Mouse (Mus musculus) hindbrain, embryonic 15.5 days (tissue): ENCODE data around the gene Cdk19. TPM values are rescaled to one million over a fixed set of nuclear protein-coding genes. Genes with fewer than 3 reads are reported as not detected.
"Not testable (repeated sequence)": the region's sequence is repeated elsewhere in the genome, so short reads cannot be mapped to it uniquely, and the experiment has no call there.

ENCODE experiments used
- ATAC-seq: fragments of 200-750 bp; cut with Nextera tagmentation; 2 replicates; pipeline ENCODE4 v1.8.0; 2017; ENCODE audit warnings: low read depth, moderate number of reproducible peaks, moderate TSS enrichment; ENCODE audit not compliant: low FRiP score
- H3K27ac ChIP-seq: fragments of 300-500 bp; sonication (generic); replicated peaks from 2 replicates; pipeline ENCODE4 v1.5.1; 2015; ENCODE audit warnings: mild to moderate bottlenecking, inconsistent platforms
- H3K27me3 ChIP-seq: fragments of 300-500 bp; sonication (generic); 2 replicates; pipeline ENCODE4 v1.6.1; 2015; ENCODE audit warnings: control low read depth, inconsistent platforms
- H3K36me3 ChIP-seq: fragments of 300-500 bp; sonication (generic); 2 replicates; pipeline ENCODE4 v1.6.1; 2015; ENCODE audit warnings: control low read depth, inconsistent platforms
- H3K4me1 ChIP-seq: fragments of 300-500 bp; sonication (generic); replicated peaks from 2 replicates; pipeline ENCODE4 v1.6.1; 2015; ENCODE audit warnings: control low read depth, inconsistent platforms
- H3K4me2 ChIP-seq: fragments of 300-500 bp; sonication (generic); 2 replicates; pipeline ENCODE4 v1.6.1; 2015; ENCODE audit warnings: moderate library complexity, mild to moderate bottlenecking, inconsistent platforms
- H3K4me3 ChIP-seq: fragments of 300-500 bp; sonication (generic); 2 replicates; pipeline ENCODE4 v1.5.1; 2015; ENCODE audit warnings: mild to moderate bottlenecking, inconsistent platforms
- H3K9ac ChIP-seq: fragments of 300-500 bp; sonication (generic); 2 replicates; pipeline ENCODE4 v1.6.1; 2015; ENCODE audit warnings: inconsistent platforms
- H3K9me3 ChIP-seq: fragments of 300-500 bp; sonication (generic); 2 replicates; pipeline ENCODE4 v1.6.1; 2016; ENCODE audit warnings: control low read depth, inconsistent platforms
- WGBS: fragments of 180-500 bp; shearing (Covaris S2); methylation state at CpG from one replicate; pipeline ENCODE4 v1.1.7; 2015; 5-methylcytosine and 5-hydroxymethylcytosine counted together
- polyA plus RNA-seq: library from polyadenylated mRNA; unstranded; fragments of >200 nt; fragmentation: Nextera tagmentation; extraction: Ambion mirVana; gene quantifications from 2 replicates; pipeline ENCODE4 v1.2.1, GENCODE M21; 2015

The Cdk19 gene
- polyA plus RNA-seq, 1 experiment from 2014 or later = 11.7 TPM

DNA sequence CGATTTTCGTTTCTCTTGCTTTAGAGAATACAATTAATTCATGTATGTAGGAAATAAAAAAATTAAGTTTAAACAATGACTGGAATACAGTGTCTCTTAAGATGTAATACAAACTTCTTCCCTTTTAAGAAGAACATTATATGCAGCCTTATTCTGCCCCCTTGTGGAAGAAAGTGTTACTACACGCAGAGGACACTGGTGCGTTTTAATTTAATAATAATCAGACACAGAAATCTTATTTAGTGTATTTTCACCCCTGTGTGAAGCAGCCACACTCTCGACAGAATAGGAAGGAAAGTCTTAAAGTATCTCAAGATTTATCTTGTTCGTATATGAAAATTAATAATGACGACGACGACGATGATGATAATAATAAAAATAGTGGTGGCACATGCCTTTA lies 185.6 kb downstream of the Cdk19 start:
- no peaks in the 10 kb centered on the region for H3K36me3 ChIP-seq
- 30% methylated on average over 10 of the region's 10 CpGs for WGBS
- ATAC-seq = no peak
- H3K27me3 ChIP-seq = no peaks in the 10 kb centered on the region
- H3K9ac ChIP-seq = no peak overlapping the region
- no peak overlapping the region for H3K4me2 ChIP-seq
- peaks cover 15% of the 10 kb centered on the region for H3K4me1 ChIP-seq
- no peaks in the 10 kb centered on the region for H3K9me3 ChIP-seq
- no peak overlapping the region for H3K27ac ChIP-seq
- H3K4me3 ChIP-seq = no peak overlapping the region

DNA sequence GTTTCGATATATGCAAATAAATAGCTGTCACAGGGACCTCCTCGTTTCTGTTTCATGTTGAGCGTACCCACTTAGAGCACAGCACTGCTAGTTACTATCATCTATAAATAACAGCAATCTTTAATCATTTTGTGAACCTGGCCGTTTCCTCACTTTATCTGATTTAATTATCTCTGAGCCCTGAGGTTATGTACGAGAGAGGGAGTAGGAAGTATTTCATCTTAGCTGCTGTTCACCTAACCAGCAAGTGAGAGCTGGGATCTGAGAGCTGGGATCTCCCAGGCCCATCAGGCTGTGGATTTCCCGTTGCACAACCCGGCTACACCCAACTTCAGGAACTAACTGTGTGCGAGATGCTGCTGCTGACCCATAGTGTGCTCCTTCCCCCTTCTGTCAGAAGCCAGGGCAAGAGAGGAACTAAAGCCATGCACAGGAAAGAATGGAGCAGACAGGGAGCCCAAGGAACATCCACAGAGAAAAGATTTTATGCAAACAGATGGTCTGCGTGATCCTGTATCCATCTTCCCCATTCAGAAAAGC lies 186.3 kb downstream of the Cdk19 start:
- H3K4me1 ChIP-seq = peaks cover 15% of the 10 kb centered on the region

DNA sequence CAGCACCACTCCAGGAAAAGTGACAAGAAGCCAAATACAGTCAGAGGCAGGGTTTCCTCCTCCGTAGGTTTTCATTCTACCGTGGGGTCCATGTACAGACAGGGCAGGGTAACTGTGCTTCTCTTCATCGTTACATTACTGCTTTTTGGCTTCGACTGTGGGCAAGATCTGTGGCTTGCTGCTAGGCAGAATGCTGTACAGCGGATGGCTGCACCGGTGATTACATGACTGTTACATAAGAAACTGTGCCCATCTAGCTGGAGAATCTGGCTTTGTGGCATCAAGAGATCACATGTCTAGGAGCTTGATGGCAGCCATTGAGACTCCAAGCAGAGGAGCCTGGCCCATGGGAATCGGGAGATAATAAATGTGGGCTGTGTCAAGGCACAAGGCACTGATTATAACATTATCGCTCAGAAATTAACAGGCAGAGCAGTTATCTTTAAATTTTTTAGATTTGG lies 187.0 kb downstream of the Cdk19 start:
- no peak for ATAC-seq
- Histone ChIP-seq H3K27me3 (no peaks in the 10 kb centered on the region), H3K9me3 (no peaks in the 10 kb centered on the region), H3K4me2 (no peak overlapping the region), H3K36me3 (no peaks in the 10 kb centered on the region), H3K4me3 (no peak overlapping the region), H3K27ac (no peak overlapping the region), H3K4me1 (peaks cover 10% of the 10 kb centered on the region), H3K9ac (no peak overlapping the region)
- WGBS = 78% methylated on average over 8 of the region's 8 CpGs

More for the DNA sequence above, 186.3 kb downstream of the Cdk19 start:
- Histone ChIP-seq H3K9me3 (no peaks in the 10 kb centered on the region), H3K4me3 (no peak overlapping the region), H3K36me3 (no peaks in the 10 kb centered on the region), H3K9ac (no peak overlapping the region), H3K27me3 (no peaks in the 10 kb centered on the region), H3K4me2 (no peak overlapping the region), H3K27ac (no peak overlapping the region)
- WGBS = 67% methylated on average over 9 of the region's 9 CpGs
- no peak for ATAC-seq

DNA sequence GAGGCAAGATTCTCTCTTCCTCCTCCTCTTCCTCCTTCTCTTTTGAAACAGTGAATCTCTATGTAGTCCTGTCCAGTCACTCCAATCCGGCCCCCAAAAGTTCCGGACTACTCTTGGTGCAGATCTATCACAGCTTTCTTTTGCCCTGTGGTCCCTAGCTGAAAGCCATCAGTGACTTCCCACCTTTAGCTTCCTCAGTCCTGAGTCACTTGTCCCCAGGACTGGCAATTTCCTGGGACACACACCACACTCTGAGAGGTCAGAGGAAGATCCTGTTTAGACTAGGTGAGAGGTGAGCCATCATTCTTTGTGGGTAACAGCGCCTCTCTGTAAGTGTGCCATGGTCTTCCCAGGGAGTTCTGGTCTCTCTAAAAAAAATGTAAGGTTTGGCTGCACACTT lies 187.6 kb downstream of the Cdk19 start:
- H3K9ac ChIP-seq = no peak overlapping the region
- H3K36me3 ChIP-seq = no peaks in the 10 kb centered on the region
- peaks cover 4% of the 10 kb centered on the region for H3K4me1 ChIP-seq
- ATAC-seq = no peak
- H3K27ac ChIP-seq = no peak overlapping the region
- no peak overlapping the region for H3K4me3 ChIP-seq
- no peaks in the 10 kb centered on the region for H3K9me3 ChIP-seq
- no peak overlapping the region for H3K4me2 ChIP-seq
- WGBS = 78% methylated on average over 3 of the region's 3 CpGs
- no peaks in the 10 kb centered on the region for H3K27me3 ChIP-seq

DNA sequence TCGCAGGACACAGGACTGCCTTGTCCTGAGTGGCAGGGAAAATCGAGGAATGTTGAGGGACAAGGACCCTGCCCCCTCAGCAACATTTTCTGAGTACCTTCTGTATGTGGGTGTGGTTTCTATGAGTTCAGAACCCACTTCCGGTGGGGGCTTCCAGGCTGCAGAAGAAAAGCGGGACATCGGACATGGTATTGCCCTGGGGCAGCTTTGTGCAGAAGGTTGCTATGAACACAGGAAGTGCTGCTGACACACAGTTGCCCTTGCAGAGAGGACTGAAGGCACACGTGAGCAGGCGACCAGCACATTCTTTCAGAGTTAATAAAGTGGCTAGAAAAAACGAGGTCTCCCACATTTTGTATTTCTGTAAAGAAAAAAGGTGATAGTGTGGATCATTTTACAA lies 188.2 kb downstream of the Cdk19 start:
- no peaks in the 10 kb centered on the region; the same call in 1 of the 2 replicates for H3K4me1 ChIP-seq
- no peak overlapping the region for H3K4me2 ChIP-seq
- no peak overlapping the region for H3K4me3 ChIP-seq
- no peaks in the 10 kb centered on the region for H3K36me3 ChIP-seq
- no peak overlapping the region for H3K27ac ChIP-seq
- no peak overlapping the region for H3K9ac ChIP-seq
- H3K27me3 ChIP-seq = no peaks in the 10 kb centered on the region
- no peak for ATAC-seq
- WGBS = 60% methylated on average over 8 of the region's 8 CpGs
- H3K9me3 ChIP-seq = no peaks in the 10 kb centered on the region

DNA sequence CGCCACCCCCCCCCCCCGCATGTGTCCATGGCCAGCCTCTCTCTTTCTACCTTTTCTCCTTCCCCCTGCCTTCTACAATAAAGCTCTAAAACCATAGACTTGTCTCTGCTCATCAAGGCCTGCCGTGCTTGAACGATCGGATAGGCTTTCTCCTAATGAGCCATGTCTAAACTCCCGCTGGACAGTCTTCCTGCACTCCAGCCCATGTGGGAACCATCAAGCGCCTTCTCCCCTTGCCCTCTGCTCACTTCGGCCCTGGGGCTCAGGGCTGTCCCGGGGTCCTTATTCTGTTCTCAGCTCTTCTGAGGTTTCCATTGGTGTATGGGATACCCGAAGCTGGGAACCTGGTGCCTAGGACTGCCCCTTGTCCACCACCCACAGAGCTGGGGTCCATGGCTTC lies 189.3 kb downstream of the Cdk19 start:
- WGBS = 54% methylated on average over 8 of the region's 10 CpGs
- H3K27ac ChIP-seq = no peak overlapping the region
- no peaks in the 10 kb centered on the region for H3K9me3 ChIP-seq

DNA sequence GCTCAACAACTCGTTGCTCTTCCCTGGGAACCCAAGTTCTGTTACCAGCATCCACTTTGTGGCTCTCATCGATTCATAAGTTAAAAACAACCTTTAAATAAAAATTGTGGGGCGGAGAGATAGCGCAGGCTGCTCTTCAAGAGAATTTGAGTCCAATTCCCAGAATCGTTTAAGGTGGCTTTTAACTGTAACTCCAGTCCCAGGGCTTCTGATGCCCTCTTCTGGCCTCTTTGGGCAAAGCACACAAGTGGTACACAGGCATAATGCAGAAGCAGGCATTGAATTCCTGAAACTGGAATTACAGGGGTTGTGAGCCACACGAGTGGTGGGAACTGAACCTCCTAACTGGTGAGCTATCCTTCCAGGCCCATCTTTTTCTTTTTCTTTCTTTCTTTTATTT lies 190.3 kb downstream of the Cdk19 start:
- Histone ChIP-seq H3K4me2 (no peak overlapping the region), H3K9ac (no peak overlapping the region), H3K36me3 (no peaks in the 10 kb centered on the region), H3K4me1 (no peaks in the 10 kb centered on the region; the same call in 1 of the 2 replicates), H3K9me3 (no peaks in the 10 kb centered on the region), H3K27me3 (no peaks in the 10 kb centered on the region), H3K27ac (no peak overlapping the region), H3K4me3 (no peak overlapping the region)
- ATAC-seq = no peak
- WGBS = 66% methylated on average over 6 of the region's 6 CpGs

More for the DNA sequence above, 189.3 kb downstream of the Cdk19 start:
- Histone ChIP-seq H3K36me3 (no peaks in the 10 kb centered on the region), H3K4me3 (no peak overlapping the region), H3K4me1 (no peaks in the 10 kb centered on the region; the same call in 1 of the 2 replicates), H3K9ac (no peak overlapping the region), H3K27me3 (no peaks in the 10 kb centered on the region), H3K4me2 (no peak overlapping the region)
- no peak for ATAC-seq

DNA sequence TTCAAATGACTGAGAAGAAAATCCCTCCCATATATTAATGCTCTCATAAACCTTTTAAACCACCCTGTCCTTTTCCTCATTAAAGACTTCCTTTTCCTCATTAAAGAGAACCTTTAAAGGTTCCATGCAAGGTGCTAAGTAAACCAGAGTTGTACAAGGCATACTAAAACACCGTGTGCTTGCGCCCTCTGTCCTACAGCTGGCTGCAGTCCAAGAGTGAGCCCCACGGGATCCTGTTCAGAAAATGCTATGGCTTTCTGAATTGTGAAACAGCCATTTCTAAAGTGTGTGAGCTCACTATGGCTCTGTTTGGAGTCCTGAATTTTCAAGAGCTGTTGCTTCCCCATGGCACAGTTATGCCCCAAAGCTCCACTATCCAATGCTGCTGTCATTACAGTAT lies 191.3 kb downstream of the Cdk19 start:
- Histone ChIP-seq H3K27me3 (no peaks in the 10 kb centered on the region), H3K36me3 (no peaks in the 10 kb centered on the region), H3K27ac (no peak overlapping the region), H3K4me2 (no peak overlapping the region), H3K4me1 (no peaks in the 10 kb centered on the region), H3K4me3 (no peak overlapping the region), H3K9me3 (no peaks in the 10 kb centered on the region), H3K9ac (no peak overlapping the region)
- 54% methylated on average over 3 of the region's 3 CpGs for WGBS
- ATAC-seq = no peak

DNA sequence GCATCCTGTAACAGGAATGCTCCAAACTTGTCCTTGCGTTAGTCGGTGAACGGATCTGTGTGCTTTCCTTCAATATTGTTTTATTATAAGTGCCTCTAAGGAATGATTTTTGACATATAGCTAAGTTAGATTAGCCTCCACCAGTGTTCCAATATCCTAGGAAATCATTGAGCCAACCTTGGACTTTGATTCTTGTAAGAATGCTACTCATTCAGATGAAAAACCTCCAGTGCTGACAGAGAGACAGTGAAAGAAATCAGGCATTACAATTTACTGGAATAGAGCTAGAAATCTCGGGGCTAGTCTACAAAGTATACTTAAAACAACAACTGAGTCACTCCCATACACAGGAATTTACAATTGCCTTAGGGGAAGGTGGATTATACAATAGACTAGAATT lies 193.2 kb downstream of the Cdk19 start:
- not testable (repeated sequence) for H3K9me3 ChIP-seq, ATAC-seq, H3K27ac ChIP-seq, H3K9ac ChIP-seq, H3K4me2 ChIP-seq, H3K4me3 ChIP-seq, H3K27me3 ChIP-seq, H3K36me3 ChIP-seq, H3K4me1 ChIP-seq
- 94% methylated on average over 4 of the region's 4 CpGs for WGBS

Other genes with a start within 250 kb of the Cdk19 start
- gene Slc16a10, start 197.3 kb upstream of the Cdk19 start, polyA plus RNA-seq = 6.7 and 7.3 TPM in 2 replicates
- 63.7 and 66.1 TPM in 2 replicates for gene Rpf2, start 92.5 kb upstream of the Cdk19 start, polyA plus RNA-seq
- gene Gtf3c6, start 81.5 kb upstream of the Cdk19 start, polyA plus RNA-seq = 77.2 and 79.3 TPM in 2 replicates
- 39.5 and 41.8 TPM in 2 replicates for gene Amd1, start 37.4 kb upstream of the Cdk19 start, polyA plus RNA-seq
- gene Slc22a16, start 230.8 kb downstream of the Cdk19 start, polyA plus RNA-seq = not detected in 2 replicates